8 mouse cellular contexts compared by ENCODE assay signal in genomic region chr8:105345061-105345975, GRCm38 (mm10). TPM values are rescaled to one million over a fixed set of nuclear protein-coding genes. Genes with fewer than 3 reads are reported as not detected.
DNase-seq lines count a peak whose midpoint lies in the region; ATAC-seq and TF ChIP-seq lines count a peak whose summit lies in the region.
"Had no signal": no experiment of that assay in that cellular context is flagged by ENCODE, and none has a peak within 500 bp of the region (broad histone marks: within the 10 kb centered on the region; RNA-seq: fewer than 3 reads in every experiment).

No protein-coding gene starts in this region.

- H3K36me3 ChIP-seq in liver, embryonic 12.5 days: no peaks in the 10 kb centered on the region
- no peaks in the 10 kb centered on the region for H3K36me3 ChIP-seq in stomach, postnatal 0 days (ENCODE audit: control insufficient read depth, insufficient read depth, low read length)

- no peaks in the 10 kb centered on the region for H3K9me3 ChIP-seq in liver, embryonic 12.5 days (replicated peaks)
- no peaks in the 10 kb centered on the region for H3K9me3 ChIP-seq in stomach, postnatal 0 days (ENCODE audit: control insufficient read depth, low read length)

- no peak for TF ChIP-seq EP300 in stomach, postnatal 0 days (optimal IDR thresholded peaks at IDR 0.05)

- H3K27me3 ChIP-seq in liver, embryonic 12.5 days (replicated peaks): peaks cover 59% of the 10 kb centered on the region
- H3K27me3 ChIP-seq in stomach, postnatal 0 days (ENCODE audit: control insufficient read depth, insufficient read depth, low read length): no peaks in the 10 kb centered on the region

- H3K4me2 ChIP-seq in liver, embryonic 12.5 days: peak overlapping the region; percentile 98
- peak overlapping the region; percentile 94 for H3K4me2 ChIP-seq in stomach, postnatal 0 days (replicated peaks; ENCODE audit: low read depth)

- no peak overlapping the region for H3K4me3 ChIP-seq in liver, embryonic 12.5 days
- H3K4me3 ChIP-seq in stomach, postnatal 0 days (ENCODE audit: low read depth, low read length): no peak overlapping the region

- TF ChIP-seq CTCF in stomach, postnatal 0 days (IDR thresholded peaks at IDR 0.05; ENCODE audit: low read depth): no peak

- H3K4me1 ChIP-seq in liver, embryonic 12.5 days: peaks cover 82% of the 10 kb centered on the region
- H3K4me1 ChIP-seq in stomach, postnatal 0 days (replicated peaks; ENCODE audit: control insufficient read depth, insufficient read depth): peaks cover 21% of the 10 kb centered on the region

- peak overlapping the region; percentile 38; the same call in 1 of the 2 replicates for H3K27ac ChIP-seq in liver, embryonic 12.5 days
- peak overlapping the region; percentile 69 for H3K27ac ChIP-seq in stomach, postnatal 0 days (replicated peaks)

- 20% methylated on average over 7 of the region's 7 CpGs for WGBS in liver, embryonic 12.5 days (ENCODE audit: insufficient replicate concordance)
- 39% methylated on average over 7 of the region's 7 CpGs for WGBS in stomach, postnatal 0 days

- no peak for ATAC-seq in liver, embryonic 12.5 days
- no peak for ATAC-seq in stomach, postnatal 0 days (ENCODE audit: low FRiP score, low TSS enrichment)

- no peak overlapping the region for H3K9ac ChIP-seq in liver, embryonic 12.5 days
- H3K9ac ChIP-seq in stomach, postnatal 0 days (ENCODE audit: low read length): peak overlapping the region; percentile 23; the same call in 1 of the 2 replicates

- DNase-seq in urinary bladder, postnatal 25 days (ENCODE audit: low spot score): peak; percentile 36
- DNase-seq in urinary bladder, adult 2 months (ENCODE audit: low spot score): no peak
- peak; percentile 62 for DNase-seq in heart, adult 8-10 months (ENCODE audit: low spot score)
- peak; percentile 51 for DNase-seq in stomach, postnatal 0 days (ENCODE audit: low spot score)
- DNase-seq in frontal cortex, postnatal 10 days (ENCODE audit: low spot score in 2 of 2): no peak
- DNase-seq in urinary bladder, postnatal 4 days (ENCODE audit: low spot score in 2 of 2): no peak

RNA-seq across cellular contexts. Expression of gene Fhod1, which starts 2.4 kb away (rescaled TPM):
- 17.0 and 18.4 TPM in 2 replicates for polyA plus RNA-seq in urinary bladder, adult 2 months (2012; rRNA removed)
- total RNA-seq in heart, adult 8-10 months (2022): 1 to 10 TPM; 5.8 to 8.1 (median 6.3) TPM
- 1.2 and 1.4 TPM in 2 replicates for polyA plus RNA-seq in liver, embryonic 12.5 days (2016; fragmentation: Nextera tagmentation; extraction: Ambion mirVana)
- 0.63 and 0.93 TPM in 2 replicates for polyA plus RNA-seq in stomach, postnatal 0 days (2015; fragmentation: Nextera tagmentation; extraction: Ambion mirVana)

RNA-seq across cellular contexts. Expression of gene Slc9a5, which starts 3.3 kb away (rescaled TPM):
- 2.6 and 3.4 TPM in 2 replicates for polyA plus RNA-seq in urinary bladder, adult 2 months (2012; rRNA removed)
- total RNA-seq in heart, adult 8-10 months (2022): under 1 TPM; 0.41 to 0.79 (median 0.48) TPM
- 0.42 and 0.48 TPM in 2 replicates for polyA plus RNA-seq in liver, embryonic 12.5 days (2016; fragmentation: Nextera tagmentation; extraction: Ambion mirVana)
- 0.29 and 0.40 TPM in 2 replicates for polyA plus RNA-seq in stomach, postnatal 0 days (2015; fragmentation: Nextera tagmentation; extraction: Ambion mirVana)
- polyA plus RNA-seq: erythroblast, embryonic 14.5 days had no signal

RNA-seq across cellular contexts. Expression of gene Tmem208, which starts 19.2 kb away (rescaled TPM):
- polyA plus RNA-seq in urinary bladder, adult 2 months (2012; rRNA removed): 72.7 and 103 TPM in 2 replicates
- total RNA-seq in heart, adult 8-10 months (2022): 10 to 100 TPM; 23.9 to 28.1 (median 26.0) TPM
- 106 and 109 TPM in 2 replicates for polyA plus RNA-seq in liver, embryonic 12.5 days (2016; fragmentation: Nextera tagmentation; extraction: Ambion mirVana)
- 105 and 111 TPM in 2 replicates for polyA plus RNA-seq in stomach, postnatal 0 days (2015; fragmentation: Nextera tagmentation; extraction: Ambion mirVana)

RNA-seq across cellular contexts. Expression of gene Lrrc29, which starts 19.2 kb away (rescaled TPM):
- polyA plus RNA-seq in urinary bladder, adult 2 months (2012; rRNA removed): 3.9 and 6.1 TPM in 2 replicates
- total RNA-seq in heart, adult 8-10 months (2022): 1 to 10 TPM in 2 of 4 experiments, under 1 TPM in 2; 0.69 to 1.8 (median 1.1) TPM
- 9.9 and 10.0 TPM in 2 replicates for polyA plus RNA-seq in liver, embryonic 12.5 days (2016; fragmentation: Nextera tagmentation; extraction: Ambion mirVana)
- 2.7 and 2.8 TPM in 2 replicates for polyA plus RNA-seq in stomach, postnatal 0 days (2015; fragmentation: Nextera tagmentation; extraction: Ambion mirVana)

RNA-seq across cellular contexts. Expression of gene Plekhg4, which starts 27.8 kb away (rescaled TPM):
- 0.25 and 0.50 TPM in 2 replicates for polyA plus RNA-seq in urinary bladder, adult 2 months (2012; rRNA removed)
- total RNA-seq in heart, adult 8-10 months (2022): not detected
- not detected in 2 replicates for polyA plus RNA-seq in liver, embryonic 12.5 days (2016; fragmentation: Nextera tagmentation; extraction: Ambion mirVana)
- 0.05 and 0.10 TPM in 2 replicates for polyA plus RNA-seq in stomach, postnatal 0 days (2015; fragmentation: Nextera tagmentation; extraction: Ambion mirVana)
- polyA plus RNA-seq: erythroblast, embryonic 14.5 days had no signal

Comparison
In these comparisons a context has a peak if more than half of its experiments do, and no peak if none do; other contexts are left out.
1. DNase-seq: peak in urinary bladder, postnatal 25 days (single experiment), heart, adult 8-10 months (single experiment) and stomach, postnatal 0 days (single experiment); none in urinary bladder, adult 2 months (single experiment), frontal cortex, postnatal 10 days (0 of 2) and urinary bladder, postnatal 4 days (0 of 2).